Mouse (Mus musculus) adipocyte (in vitro differentiated cells): ENCODE data around the gene Olfr1202.

Experiments used
- DNase-seq: peaks from one replicate; pipeline ENCODE4 v3.0.0-alpha.2; 2016; ENCODE audit warnings: low spot score

Olfr1202 gene

DNA sequence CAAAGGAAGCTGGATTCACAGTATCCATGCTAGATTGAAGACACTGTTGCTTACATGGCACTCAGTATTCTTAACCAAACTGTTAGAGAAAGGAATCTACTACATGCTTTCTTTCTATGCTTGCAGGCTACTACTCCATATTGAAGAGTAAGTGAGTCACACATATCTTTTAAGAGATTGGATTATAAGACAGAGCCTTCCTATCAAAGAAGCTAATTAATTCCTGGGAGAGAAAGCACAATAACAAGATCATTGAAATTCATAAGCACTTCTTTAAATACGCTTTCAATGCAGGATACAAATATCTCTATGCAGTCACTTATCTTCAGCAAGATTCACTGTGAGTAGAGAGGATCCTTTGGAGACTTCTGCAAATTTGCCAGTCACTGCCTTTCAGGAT, at the start of gene Olfr1202:
Gene Olfr1202 (plus strand): TSS at position 301 of the 400 bp plus-strand sequence.
- DNase-seq: no peak

DNA sequence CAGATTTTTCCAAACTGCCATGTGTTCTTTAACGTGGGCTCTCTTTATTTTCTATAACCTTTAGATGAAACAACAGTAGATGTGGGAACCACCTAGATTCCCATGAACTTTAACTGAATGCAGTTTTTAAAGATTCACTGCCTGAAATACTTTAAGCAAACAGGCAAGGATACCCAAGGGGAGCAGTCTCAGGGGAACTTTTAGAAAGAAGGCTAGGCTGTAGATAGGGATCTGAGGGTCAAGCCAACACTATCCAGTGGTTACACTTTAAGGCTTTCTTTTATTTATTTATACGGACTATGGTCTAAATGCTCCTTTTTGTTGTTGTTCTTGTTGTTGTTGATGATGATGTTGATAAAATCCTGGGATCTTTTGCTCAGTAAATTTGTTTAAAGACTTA, 43.9 kb upstream of the Olfr1202 start, which contains the start of gene Olfr1200:
Gene Olfr1200 (minus strand): TSS at position 101 of the 400 bp plus-strand sequence.
- no peak for DNase-seq

DNA sequence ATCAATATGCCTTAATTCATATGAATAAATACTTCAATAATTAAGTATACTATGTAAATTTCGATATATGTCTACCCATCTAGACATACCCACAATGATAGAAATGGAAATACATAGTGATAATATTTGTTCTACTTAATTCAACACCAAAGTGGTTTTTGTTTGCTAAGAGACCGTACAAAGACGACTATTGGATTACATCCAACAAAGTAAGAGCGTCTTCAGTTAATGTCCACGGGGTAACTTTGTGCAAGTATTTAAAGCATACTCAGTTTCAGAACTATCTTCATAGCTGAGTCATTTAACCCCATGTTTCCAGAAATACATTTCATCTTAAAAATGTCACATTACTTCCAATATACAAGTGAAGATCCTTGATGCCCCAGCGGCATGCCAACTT, 21.6 kb upstream of the Olfr1202 start, which contains the start of gene Olfr1201:
Gene Olfr1201 (plus strand): TSS at position 301 of the 400 bp plus-strand sequence.
- DNase-seq: no peak

DNA sequence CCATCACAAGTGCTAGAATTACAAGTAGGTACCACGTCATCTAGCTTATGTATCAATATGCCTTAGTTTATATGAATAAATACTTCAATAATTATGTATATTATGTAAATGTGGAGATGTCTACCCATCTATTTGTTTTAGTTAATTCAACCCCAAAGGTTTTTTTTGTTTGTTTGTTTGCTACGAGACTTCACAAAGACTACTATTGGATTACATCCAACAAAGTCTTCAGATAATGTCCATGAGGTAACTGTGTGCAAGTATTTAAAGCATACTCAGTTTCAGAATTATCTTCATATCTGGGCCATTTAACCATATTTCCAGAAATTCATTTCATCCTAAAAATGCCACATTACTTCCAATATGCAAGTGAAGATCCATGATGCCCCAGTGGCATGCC, 15.1 kb downstream of the Olfr1202 start, which contains the start of gene Olfr1205:
Gene Olfr1205 (plus strand): TSS at position 301 of the 400 bp plus-strand sequence.
- DNase-seq: no peak

DNA sequence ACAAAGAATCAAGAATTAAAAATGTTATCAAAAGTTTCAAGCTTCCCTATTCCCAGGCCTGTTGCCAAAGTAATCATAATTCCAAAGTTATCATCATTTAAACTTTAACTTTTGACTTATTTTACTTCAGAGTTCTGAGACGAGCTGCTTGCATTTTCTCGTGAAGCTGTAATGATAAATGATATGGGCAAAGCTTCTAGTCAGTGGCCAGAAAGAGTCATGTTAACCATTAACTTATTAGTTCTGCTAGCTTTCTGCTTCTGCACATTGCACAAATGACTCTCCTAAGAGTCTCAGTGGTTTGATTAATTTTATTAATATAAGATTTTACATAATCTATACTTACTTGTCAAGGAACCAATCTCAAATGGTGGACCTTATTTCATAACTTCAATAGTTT, 24.2 kb downstream of the Olfr1202 start:
- DNase-seq: no peak

DNA sequence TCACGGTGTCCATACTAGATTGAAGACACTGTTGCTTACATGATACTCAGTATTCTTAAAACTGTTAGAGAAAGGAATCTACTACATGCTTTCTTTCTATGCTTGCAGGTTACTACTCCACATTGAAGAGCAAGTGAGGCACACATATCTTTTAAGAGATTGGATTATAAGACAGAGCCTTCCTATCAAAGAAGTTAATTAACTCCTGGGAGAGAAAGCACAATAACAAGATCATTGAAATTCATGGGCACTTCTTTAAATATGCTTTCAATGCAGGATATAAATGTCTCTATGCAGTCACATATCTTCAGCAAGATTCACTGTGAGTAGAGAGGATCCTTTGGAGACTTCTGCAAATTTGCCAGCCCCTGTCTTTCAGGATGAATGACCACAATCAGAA, 34.7 kb downstream of the Olfr1202 start, which contains the start of gene Olfr1204:
Gene Olfr1204 (plus strand): TSS at position 301 of the 400 bp plus-strand sequence.
- no peak for DNase-seq

DNA sequence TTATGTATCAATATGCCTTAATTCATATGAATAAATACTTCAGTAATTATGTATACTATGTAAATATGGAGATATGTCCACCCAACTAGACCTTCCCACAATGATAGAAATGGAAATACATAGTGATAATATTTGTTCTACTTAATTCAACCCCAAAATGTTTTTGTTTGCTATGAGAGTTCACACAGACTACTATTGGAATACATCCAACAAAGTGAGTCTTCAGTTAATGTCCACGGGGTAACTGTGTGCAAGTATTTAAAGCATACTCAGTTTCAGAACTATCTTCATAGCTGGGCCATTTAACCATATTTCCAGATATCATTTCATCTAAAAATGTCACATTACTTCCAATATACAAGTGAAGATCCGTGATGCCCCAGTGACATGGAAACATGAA, 48.6 kb downstream of the Olfr1202 start, which contains the start of gene Olfr1206:
Gene Olfr1206 (plus strand): TSS at position 301 of the 400 bp plus-strand sequence.
- DNase-seq: no peak
